Mouse (Mus musculus): Measurements from ENCODE around the gene Camk1.

- TF ChIP-seq POLR2A (IDR thresholded peaks at IDR 0.05; ENCODE audit: control insufficient read depth, extremely low read depth, insufficient read depth, low read length, poor library complexity) (no peak), CTCF (IDR thresholded peaks at IDR 0.05; ENCODE audit: borderline replicate concordance, control insufficient read depth, extremely low read depth, insufficient read depth, low read length, poor library complexity) (no peak)
Measured at GRCm38 (mm10) chr6:113367574-113367973, 23.8 kb upstream of the Camk1 start.

All from thymus, adult 2 months (tissue).